Mouse (Mus musculus) left cerebral cortex, adult 9 months (tissue): ENCODE results near the gene Tfpi2.
A peak's percentile ranks its signal among the peaks of the same experiment; 100 is the strongest.

Experiments
- DNase-seq, 2 experiments: peaks; one replicate each; pipeline ENCODE4 v3.0.0; 2022; ENCODE audit warnings: low spot score in 2 of 2

The Tfpi2 gene

GRCm38 (mm10) chr6:3988750-3989149 is at the start of gene Tfpi2:
TSS of gene Tfpi2 (minus strand) at chr6:3988919.
- DNase-seq = no peak

- DNase-seq = no peak
Measured at GRCm38 (mm10) chr6:4030956-4031355, 42.2 kb upstream of the Tfpi2 start.

GRCm38 (mm10) chr6:4026367-4026766 is 37.6 kb upstream of the Tfpi2 start:
- DNase-seq = no peak

GRCm38 (mm10) chr6:4022645-4023044 is 33.9 kb upstream of the Tfpi2 start:
- DNase-seq = no peak

GRCm38 (mm10) chr6:4009548-4009947 is 20.8 kb upstream of the Tfpi2 start:
- no peak for DNase-seq

GRCm38 (mm10) chr6:4008501-4009040 is 19.9 kb upstream of the Tfpi2 start:
- DNase-seq = no peak

- DNase-seq = no peak
Measured at GRCm38 (mm10) chr6:4004808-4005207, 16.1 kb upstream of the Tfpi2 start.

- peak in 1 of 2 experiments; percentile 9 for DNase-seq
Measured at GRCm38 (mm10) chr6:4003890-4004306, 15.2 kb upstream of the Tfpi2 start, which contains the start of gene Gng11. TSS of gene Gng11 (plus strand) at chr6:4003904.

GRCm38 (mm10) chr6:4003445-4003844 is 14.7 kb upstream of the Tfpi2 start:
- no peak for DNase-seq

- DNase-seq = no peak
Measured at GRCm38 (mm10) chr6:4000716-4001115, 12.0 kb upstream of the Tfpi2 start.

GRCm38 (mm10) chr6:3999296-3999695 is 10.6 kb upstream of the Tfpi2 start:
- no peak for DNase-seq

GRCm38 (mm10) chr6:3998089-3998488 is 9.4 kb upstream of the Tfpi2 start:
- no peak for DNase-seq

GRCm38 (mm10) chr6:3993492-3993891 is 4.8 kb upstream of the Tfpi2 start, which contains the start of gene Gngt1:
TSS of gene Gngt1 (plus strand) at chr6:3993792.
- no peak for DNase-seq

- no peak for DNase-seq
Measured at GRCm38 (mm10) chr6:3982661-3983284, 5.9 kb downstream of the Tfpi2 start.

GRCm38 (mm10) chr6:3973679-3974078 is 15.0 kb downstream of the Tfpi2 start:
- no peak for DNase-seq

- peak in 1 of 2 experiments; percentile 2 for DNase-seq
Measured at GRCm38 (mm10) chr6:3967676-3968626, 20.8 kb downstream of the Tfpi2 start.

GRCm38 (mm10) chr6:3954969-3955368 is 33.8 kb downstream of the Tfpi2 start:
- DNase-seq = no peak

GRCm38 (mm10) chr6:3936140-3936714 is 52.5 kb downstream of the Tfpi2 start:
- no peak for DNase-seq

GRCm38 (mm10) chr6:3935606-3936005 is 53.1 kb downstream of the Tfpi2 start:
- DNase-seq = no peak

- DNase-seq = no peak
Measured at GRCm38 (mm10) chr6:3935048-3935447, 53.7 kb downstream of the Tfpi2 start.

GRCm38 (mm10) chr6:3926140-3926539 is 62.6 kb downstream of the Tfpi2 start:
- DNase-seq = no peak

GRCm38 (mm10) chr6:3922870-3923269 is 65.8 kb downstream of the Tfpi2 start:
- peak; percentile 20 to 67 for DNase-seq
